Mouse (Mus musculus): Measurements from ENCODE around the gene Ogfod2. TPM values are rescaled to one million over a fixed set of nuclear protein-coding genes. Genes with fewer than 3 reads are reported as not detected.

Gene Ogfod2
- polyA plus RNA-seq (2016; fragmentation: Nextera tagmentation; extraction: Ambion mirVana): 19.6 and 25.7 TPM in 2 replicates

- Histone ChIP-seq H3K9me3 (replicated peaks) (no peaks in the 10 kb centered on the region), H3K27me3 (no peaks in the 10 kb centered on the region), H3K36me3 (peaks cover 6% of the 10 kb centered on the region; the same call in 1 of the 2 replicates), H3K9ac (peak within 1 kb of the TSS; percentile 80), H3K4me1 (peaks cover 31% of the 10 kb centered on the region), H3K27ac (peak within 1 kb of the TSS; percentile 89), H3K4me2 (replicated peaks) (peak within 1 kb of the TSS; percentile 91), H3K4me3 (peak within 1 kb of the TSS; percentile 83)
- peak; percentile 96 for ATAC-seq (ENCODE audit: low FRiP score)
- WGBS: under 1% methylated on average over 66 of the region's 66 CpGs
Observed at GRCm38 (mm10) chr5:124111742-124112497, at the start of gene Ogfod2. Gene Ogfod2 (plus strand): TSS chr5:124112297.

DNA sequence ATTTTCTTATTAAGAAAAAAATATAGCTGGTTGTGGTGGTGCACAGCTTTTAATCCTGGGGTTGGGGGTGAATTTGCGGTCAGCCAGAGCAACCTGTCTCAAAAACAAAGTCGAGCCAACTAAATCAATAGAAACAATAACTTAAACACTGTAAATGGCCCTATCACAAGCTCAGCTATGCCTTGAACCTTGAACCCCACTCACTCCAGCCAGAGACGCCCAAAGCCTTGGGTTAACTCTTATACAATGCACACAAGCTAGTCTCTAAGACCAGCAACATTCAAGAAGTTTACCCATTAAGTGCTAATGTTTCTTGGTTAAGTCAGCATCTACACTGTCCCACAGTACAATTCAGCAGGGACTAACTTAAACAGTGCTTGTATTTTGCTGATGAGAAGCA, 42.4 kb upstream of the Ogfod2 start:
- Histone ChIP-seq H3K27ac (no peak overlapping the region), H3K4me3 (no peak overlapping the region), H3K27me3 (no peaks in the 10 kb centered on the region), H3K9me3 (replicated peaks) (no peaks in the 10 kb centered on the region), H3K36me3 (no peaks in the 10 kb centered on the region), H3K4me2 (replicated peaks) (no peak overlapping the region), H3K9ac (no peak overlapping the region), H3K4me1 (peaks cover 16% of the 10 kb centered on the region)
- ATAC-seq (ENCODE audit: low FRiP score): no peak
- WGBS: 83% methylated on average over 3 of the region's 3 CpGs

- Histone ChIP-seq H3K4me3 (no peak overlapping the region), H3K27ac (no peak overlapping the region), H3K36me3 (no peaks in the 10 kb centered on the region), H3K9me3 (replicated peaks) (no peaks in the 10 kb centered on the region), H3K27me3 (no peaks in the 10 kb centered on the region; the same call in 1 of the 2 replicates), H3K9ac (no peak overlapping the region), H3K4me2 (replicated peaks) (no peak overlapping the region), H3K4me1 (peaks cover 33% of the 10 kb centered on the region)
- no peak for ATAC-seq (ENCODE audit: low FRiP score)
- WGBS: 43% methylated on average over 9 of the region's 9 CpGs
Observed at GRCm38 (mm10) chr5:124073682-124074081, 38.4 kb upstream of the Ogfod2 start.

- no peaks in the 10 kb centered on the region for H3K9me3 ChIP-seq (replicated peaks)
- peaks cover 45% of the 10 kb centered on the region for H3K4me1 ChIP-seq
- H3K9ac ChIP-seq: 0 out of 2 replicates have a peak overlapping the region, but pooled peaks have one; percentile 27
- H3K27me3 ChIP-seq: no peaks in the 10 kb centered on the region; the same call in 1 of the 2 replicates
- H3K4me3 ChIP-seq: no peak overlapping the region
- peak overlapping the region; percentile 7; the same call in 1 of the 2 replicates for H3K27ac ChIP-seq
- H3K36me3 ChIP-seq: no peaks in the 10 kb centered on the region
- no peak overlapping the region for H3K4me2 ChIP-seq (replicated peaks)
- ATAC-seq (ENCODE audit: low FRiP score): no peak
- 59% methylated on average over 10 of the region's 10 CpGs for WGBS
Observed at GRCm38 (mm10) chr5:124074845-124075307, 37.2 kb upstream of the Ogfod2 start.

GRCm38 (mm10) chr5:124075716-124076115, 36.4 kb upstream of the Ogfod2 start:
- Histone ChIP-seq H3K27me3 (no peaks in the 10 kb centered on the region; the same call in 1 of the 2 replicates), H3K36me3 (no peaks in the 10 kb centered on the region), H3K9ac (no peak overlapping the region), H3K9me3 (replicated peaks) (no peaks in the 10 kb centered on the region), H3K4me3 (no peak overlapping the region), H3K4me2 (replicated peaks) (no peak overlapping the region), H3K4me1 (peaks cover 46% of the 10 kb centered on the region), H3K27ac (no peak overlapping the region)
- 68% methylated on average over 9 of the region's 9 CpGs for WGBS
- ATAC-seq (ENCODE audit: low FRiP score): no peak

DNA sequence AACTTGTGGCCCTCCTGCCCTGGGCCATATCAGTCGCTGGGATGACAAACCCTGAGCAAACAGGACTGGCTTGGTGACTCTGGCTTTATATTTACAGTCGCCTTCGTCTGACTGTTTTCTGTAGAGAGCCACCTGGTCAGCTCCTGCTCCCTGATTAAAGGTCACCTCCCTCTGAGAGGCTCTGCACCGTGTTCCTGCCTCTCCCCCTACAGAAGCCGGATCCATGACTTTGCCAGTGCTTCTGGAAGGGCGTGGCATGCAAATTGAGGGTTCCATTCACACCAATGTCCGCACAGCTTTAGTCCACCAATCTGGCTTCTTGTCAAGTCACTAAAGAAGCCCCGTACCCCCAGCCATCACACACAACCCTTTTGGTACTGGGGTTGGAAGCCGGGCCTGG, 35.5 kb upstream of the Ogfod2 start:
- no peak overlapping the region for H3K9ac ChIP-seq
- H3K27ac ChIP-seq: no peak overlapping the region
- no peaks in the 10 kb centered on the region; the same call in 1 of the 2 replicates for H3K27me3 ChIP-seq
- WGBS: 52% methylated on average over 9 of the region's 9 CpGs
- peaks cover 45% of the 10 kb centered on the region for H3K4me1 ChIP-seq
- H3K4me2 ChIP-seq (replicated peaks): no peak overlapping the region
- no peak for ATAC-seq (ENCODE audit: low FRiP score)
- H3K36me3 ChIP-seq: no peaks in the 10 kb centered on the region
- no peaks in the 10 kb centered on the region for H3K9me3 ChIP-seq (replicated peaks)
- no peak overlapping the region for H3K4me3 ChIP-seq

DNA sequence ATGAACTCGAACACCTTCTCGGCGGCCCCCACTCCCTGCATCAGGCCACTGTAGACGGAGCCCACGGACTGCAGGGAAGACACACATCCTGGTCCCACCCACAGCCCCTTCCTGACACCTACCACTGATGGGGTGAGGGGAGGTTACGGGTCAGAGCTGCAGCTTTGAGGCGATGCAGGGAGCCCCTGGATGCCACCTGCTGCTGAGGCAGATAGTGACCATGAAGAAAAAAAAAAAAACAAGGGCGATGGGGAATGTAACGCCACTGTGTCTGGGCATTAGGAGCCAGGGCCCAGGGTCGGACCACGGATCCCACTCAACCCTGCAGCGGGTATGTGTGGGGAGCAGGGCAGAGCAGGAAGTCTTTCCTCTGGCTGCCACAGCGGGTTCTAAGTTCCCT, 34.9 kb upstream of the Ogfod2 start:
- no peak overlapping the region for H3K4me3 ChIP-seq
- no peak overlapping the region for H3K27ac ChIP-seq
- no peaks in the 10 kb centered on the region; the same call in 1 of the 2 replicates for H3K27me3 ChIP-seq
- H3K4me1 ChIP-seq: peaks cover 40% of the 10 kb centered on the region
- no peak overlapping the region for H3K9ac ChIP-seq
- WGBS: 82% methylated on average over 13 of the region's 13 CpGs
- H3K36me3 ChIP-seq: no peaks in the 10 kb centered on the region
- H3K9me3 ChIP-seq (replicated peaks): no peaks in the 10 kb centered on the region
- no peak overlapping the region for H3K4me2 ChIP-seq (replicated peaks)
- ATAC-seq (ENCODE audit: low FRiP score): no peak

DNA sequence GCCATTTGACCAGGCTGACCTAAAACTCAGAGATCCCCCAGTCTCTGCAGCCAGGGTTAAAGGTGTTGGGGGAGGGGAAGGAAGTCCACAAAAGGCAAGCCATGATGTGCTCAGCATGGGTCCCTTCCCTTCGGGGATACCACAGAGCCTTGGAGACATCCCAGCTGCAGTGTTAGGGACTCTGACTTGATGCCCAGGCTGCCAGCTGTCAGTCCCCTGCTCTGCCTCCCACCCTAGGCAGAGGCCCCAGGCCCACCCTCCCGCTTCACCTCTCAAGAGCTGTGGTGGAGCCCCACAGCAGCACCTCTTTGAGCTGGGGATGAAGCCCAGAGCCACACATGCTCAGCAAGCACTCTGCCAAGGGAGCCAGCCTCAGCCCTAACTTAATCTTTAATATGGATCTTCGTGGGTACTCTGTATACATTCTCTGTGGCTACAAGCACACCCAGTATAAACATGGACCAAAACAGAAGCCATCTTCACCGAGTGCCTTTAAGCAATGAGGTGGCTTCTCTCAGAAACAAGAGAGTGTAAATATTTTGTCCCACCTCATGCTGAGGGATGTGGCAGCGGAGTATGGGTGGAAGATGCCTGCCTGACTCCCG, 34.1 kb upstream of the Ogfod2 start:
- 56% methylated on average over 6 of the region's 6 CpGs for WGBS
- Histone ChIP-seq H3K4me1 (peaks cover 40% of the 10 kb centered on the region), H3K9me3 (replicated peaks) (no peaks in the 10 kb centered on the region), H3K27me3 (no peaks in the 10 kb centered on the region; the same call in 1 of the 2 replicates), H3K4me3 (no peak overlapping the region), H3K27ac (peak overlapping the region; percentile 56), H3K9ac (no peak overlapping the region), H3K4me2 (replicated peaks) (no peak overlapping the region), H3K36me3 (no peaks in the 10 kb centered on the region)
- ATAC-seq (ENCODE audit: low FRiP score): no peak

DNA sequence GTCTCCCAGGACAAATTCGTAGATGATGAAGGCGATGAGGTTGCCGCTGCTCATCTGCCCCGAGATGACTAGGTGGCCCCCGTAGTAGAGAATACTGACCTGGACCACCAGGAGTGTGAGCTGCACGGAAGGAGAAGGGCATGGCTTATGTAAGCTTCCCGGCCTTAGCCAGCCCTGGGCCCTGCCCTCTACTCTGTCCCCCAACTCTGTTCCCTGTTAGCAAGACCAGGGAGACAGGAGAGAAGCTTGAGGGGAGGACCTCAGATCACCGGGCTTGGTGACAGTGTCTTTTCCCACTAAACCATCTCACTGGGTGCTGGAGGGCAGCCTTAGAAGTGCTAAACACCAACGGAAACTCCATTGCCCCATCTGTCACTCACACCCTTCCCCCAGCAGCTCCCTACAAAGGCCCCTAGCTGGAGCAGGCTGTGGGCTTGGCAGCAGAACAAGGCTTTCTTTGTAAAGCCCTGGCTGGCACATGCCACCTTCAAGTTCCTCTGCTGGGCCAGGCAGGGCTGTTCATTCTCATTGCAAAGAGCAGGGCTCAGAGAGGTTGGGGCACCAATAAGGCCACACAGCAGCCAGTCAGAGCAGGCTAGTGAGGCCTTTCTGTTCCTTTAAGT, 33.2 kb upstream of the Ogfod2 start:
- Histone ChIP-seq H3K9ac (no peak overlapping the region), H3K36me3 (no peaks in the 10 kb centered on the region), H3K27me3 (no peaks in the 10 kb centered on the region; the same call in 1 of the 2 replicates), H3K9me3 (replicated peaks) (no peaks in the 10 kb centered on the region), H3K4me1 (peaks cover 34% of the 10 kb centered on the region), H3K27ac (peak overlapping the region; percentile 56), H3K4me2 (replicated peaks) (no peak overlapping the region; the same call in 1 of the 2 replicates), H3K4me3 (no peak overlapping the region)
- peak; percentile 72 for ATAC-seq (ENCODE audit: low FRiP score)
- 59% methylated on average over 9 of the region's 9 CpGs for WGBS

DNA sequence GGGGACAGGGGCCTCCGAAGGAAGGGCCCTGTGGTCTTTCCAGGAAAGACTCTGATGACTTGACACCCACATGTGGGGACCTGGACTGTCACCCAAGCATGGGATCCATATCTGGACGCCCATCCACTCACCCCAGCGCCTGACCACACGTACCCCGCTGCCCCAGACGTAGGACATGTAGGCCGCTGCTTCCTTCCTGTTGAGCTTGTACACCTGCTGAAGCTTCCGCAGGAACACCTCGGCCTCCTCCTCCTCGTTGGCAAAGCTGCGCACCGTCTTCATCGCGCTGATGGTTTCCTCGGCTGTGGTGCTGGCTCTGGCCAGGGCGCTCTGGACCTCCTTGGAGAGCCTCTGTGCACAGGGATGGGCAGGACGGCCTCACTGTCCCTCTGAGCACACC, 32.2 kb upstream of the Ogfod2 start:
- no peaks in the 10 kb centered on the region for H3K9me3 ChIP-seq (replicated peaks)
- no peak overlapping the region for H3K27ac ChIP-seq
- no peak overlapping the region for H3K4me2 ChIP-seq (replicated peaks)
- WGBS: 94% methylated on average over 17 of the region's 17 CpGs
- H3K36me3 ChIP-seq: no peaks in the 10 kb centered on the region
- H3K27me3 ChIP-seq: no peaks in the 10 kb centered on the region; the same call in 1 of the 2 replicates
- H3K4me3 ChIP-seq: no peak overlapping the region
- H3K9ac ChIP-seq: peak overlapping the region; percentile 32; the same call in 1 of the 2 replicates
- ATAC-seq (ENCODE audit: low FRiP score): no peak
- peaks cover 28% of the 10 kb centered on the region for H3K4me1 ChIP-seq

- ATAC-seq (ENCODE audit: low FRiP score): no peak
- no peak overlapping the region for H3K9ac ChIP-seq
Observed at GRCm38 (mm10) chr5:124082447-124082846, 29.6 kb upstream of the Ogfod2 start.

More at GRCm38 (mm10) chr5:124082447-124082846, 29.6 kb upstream of the Ogfod2 start:
- Histone ChIP-seq H3K27ac (no peak overlapping the region), H3K4me1 (peaks cover 24% of the 10 kb centered on the region), H3K27me3 (peaks cover 4% of the 10 kb centered on the region; the same call in 1 of the 2 replicates), H3K4me2 (replicated peaks) (no peak overlapping the region), H3K36me3 (no peaks in the 10 kb centered on the region), H3K4me3 (no peak overlapping the region), H3K9me3 (replicated peaks) (no peaks in the 10 kb centered on the region)
- WGBS: 82% methylated on average over 10 of the region's 10 CpGs
